ENCODE assay signal across 11 mouse cellular contexts in the genomic region with DNA sequence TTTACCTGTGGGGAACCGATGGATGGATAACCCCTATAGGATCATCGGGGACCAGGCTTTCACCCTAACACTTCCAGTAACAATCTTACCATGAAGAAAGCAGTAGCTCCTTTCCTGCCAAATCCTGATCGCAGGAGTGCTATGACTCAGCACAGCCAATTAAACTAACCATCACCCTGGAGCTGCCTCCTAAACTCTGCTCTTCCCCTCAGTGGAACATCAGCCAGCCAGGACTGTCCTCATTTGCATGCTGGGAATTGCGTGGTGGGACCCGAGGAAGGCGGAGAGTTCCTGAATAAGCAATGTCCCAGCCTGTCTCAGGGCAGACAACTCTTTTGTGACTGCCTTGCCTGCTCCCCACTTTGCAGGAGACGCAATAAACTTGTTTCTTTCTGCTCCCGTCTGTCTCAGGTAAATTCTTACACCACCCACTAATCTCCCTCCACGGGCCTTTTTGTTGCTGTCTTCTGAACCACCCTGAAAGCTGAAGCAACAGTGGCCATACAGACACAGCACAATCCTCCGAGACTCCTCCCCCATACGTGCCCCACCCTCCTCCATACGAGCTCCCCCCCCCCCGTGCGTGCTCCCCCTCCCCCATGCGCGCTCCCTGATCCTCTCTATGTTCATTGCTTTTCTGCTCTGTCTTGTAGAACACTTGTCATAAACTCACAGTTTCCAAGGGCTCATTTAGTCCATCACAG.
DNase-seq lines count a peak whose midpoint lies in the region; ATAC-seq lines count a peak whose summit lies in the region.
"Had no signal": no experiment of that assay in that cellular context is flagged by ENCODE, and none has a peak within 500 bp of the region (broad histone marks: within the 10 kb centered on the region; RNA-seq: fewer than 3 reads in every experiment).

No protein-coding gene starts in this region.

- H3K4me3 ChIP-seq in forebrain, embryonic 11.5 days (ENCODE audit: low read depth, low read length), result no peak overlapping the region
- H3K4me3 ChIP-seq in midbrain, embryonic 11.5 days (ENCODE audit: low read depth, low read length), result no peak overlapping the region
- H3K4me3 ChIP-seq: liver, embryonic 12.5 days had no signal

- no peak overlapping the region for H3K4me2 ChIP-seq in forebrain, embryonic 11.5 days (ENCODE audit: low read depth, low read length, severe bottlenecking)
- no peak overlapping the region for H3K4me2 ChIP-seq in midbrain, embryonic 11.5 days
- H3K4me2 ChIP-seq: liver, embryonic 12.5 days had no signal

- no peak for DNase-seq in frontal cortex, postnatal 25 days (ENCODE audit: low spot score in 2 of 2)
- peak; percentile 90 for DNase-seq in ES-CJ7 (ENCODE audit: low read depth, low spot score)
- DNase-seq in forebrain, embryonic 11.5 days (ENCODE audit: low spot score), result no peak
- DNase-seq in midbrain, embryonic 11.5 days (ENCODE audit: low spot score, missing footprints), result no peak
- DNase-seq in adrenal gland, postnatal 14 days, result no peak
- no peak for DNase-seq in cerebellum, adult 11-12 months
- DNase-seq in layer of hippocampus, adult 11-12 months (ENCODE audit: low spot score), result no peak
- DNase-seq: layer of hippocampus, adult 9-11 months had no signal

- no peak overlapping the region for H3K9ac ChIP-seq in forebrain, embryonic 11.5 days (ENCODE audit: low read length)
- H3K9ac ChIP-seq in midbrain, embryonic 11.5 days (ENCODE audit: low read length), result no peak overlapping the region
- H3K9ac ChIP-seq: liver, embryonic 12.5 days had no signal

- 30% methylated on average over 16 of the region's 16 CpGs for WGBS in forebrain, embryonic 11.5 days
- 28% methylated on average over 16 of the region's 16 CpGs for WGBS in midbrain, embryonic 11.5 days

- H3K4me1 ChIP-seq in forebrain, embryonic 11.5 days (replicated peaks; ENCODE audit: control insufficient read depth, insufficient read depth, low read length), result peaks cover 5% of the 10 kb centered on the region; the same call in 1 of the 2 replicates
- peaks cover 11% of the 10 kb centered on the region; the same call in 1 of the 2 replicates for H3K4me1 ChIP-seq in midbrain, embryonic 11.5 days (ENCODE audit: control insufficient read depth, insufficient read depth, low read length)
- H3K4me1 ChIP-seq: liver, embryonic 12.5 days had no signal

- no peak overlapping the region for H3K27ac ChIP-seq in forebrain, embryonic 11.5 days (ENCODE audit: low read depth, low read length)
- no peak overlapping the region for H3K27ac ChIP-seq in midbrain, embryonic 11.5 days (ENCODE audit: low read depth, low read length)
- H3K27ac ChIP-seq: liver, embryonic 12.5 days; macrophage had no signal

- H3K27me3 ChIP-seq in forebrain, embryonic 11.5 days (ENCODE audit: control insufficient read depth, insufficient read depth, low read length), result no peaks in the 10 kb centered on the region
- no peaks in the 10 kb centered on the region for H3K27me3 ChIP-seq in midbrain, embryonic 11.5 days (ENCODE audit: control insufficient read depth, insufficient read depth, low read length)
- H3K27me3 ChIP-seq: liver, embryonic 12.5 days had no signal

- no peaks in the 10 kb centered on the region for H3K9me3 ChIP-seq in forebrain, embryonic 11.5 days (ENCODE audit: control insufficient read depth, low read length)
- no peaks in the 10 kb centered on the region for H3K9me3 ChIP-seq in midbrain, embryonic 11.5 days (ENCODE audit: control insufficient read depth, low read length)
- H3K9me3 ChIP-seq: liver, embryonic 12.5 days had no signal

- H3K36me3 ChIP-seq in forebrain, embryonic 11.5 days (ENCODE audit: control insufficient read depth, insufficient read depth, low read length), result no peaks in the 10 kb centered on the region
- no peaks in the 10 kb centered on the region for H3K36me3 ChIP-seq in midbrain, embryonic 11.5 days (ENCODE audit: control insufficient read depth, insufficient read depth, low read length)
- H3K36me3 ChIP-seq: liver, embryonic 12.5 days had no signal

- peak; percentile 82 for ATAC-seq in frontal cortex, adult (ENCODE audit: low TSS enrichment)
- ATAC-seq in forebrain, embryonic 11.5 days (replicated peaks; ENCODE audit: low FRiP score), result 0 out of 2 replicates have a peak, but pooled peaks have one; percentile 39
- ATAC-seq in midbrain, embryonic 11.5 days (ENCODE audit: low FRiP score), result peak; percentile 63; the same call in 1 of the 2 replicates
- ATAC-seq: liver, embryonic 12.5 days had no signal
